In the genomic region with DNA sequence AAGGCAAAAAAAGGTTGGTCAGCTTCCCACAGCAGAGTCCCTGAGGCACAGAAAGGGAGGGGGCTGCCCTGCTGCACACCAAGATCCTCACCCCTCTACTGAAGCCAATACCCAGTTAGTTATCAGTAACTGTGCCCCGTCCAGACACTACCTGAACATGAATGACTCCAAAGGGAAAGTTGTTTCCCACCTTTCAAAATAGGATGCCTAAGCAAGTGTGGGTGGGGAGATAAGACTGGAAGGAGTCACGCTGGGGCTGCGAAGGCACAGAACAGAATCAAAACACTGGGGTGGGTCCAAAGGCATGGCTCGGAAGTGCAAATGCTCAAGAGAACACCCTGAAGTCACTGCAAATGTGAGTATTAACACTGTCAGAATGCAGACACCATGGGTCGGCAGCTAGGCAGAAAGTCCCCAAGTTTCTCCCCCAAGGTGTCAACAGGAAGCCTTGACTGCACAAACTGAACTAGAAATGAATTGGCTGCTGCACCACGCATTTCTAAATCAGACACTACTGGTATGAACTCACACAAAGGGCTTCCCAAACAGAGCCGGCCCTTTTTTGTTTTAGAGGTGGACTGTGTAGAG, we compare ENCODE assay signal across 14 mouse cellular contexts. TPM values are rescaled to one million over a fixed set of nuclear protein-coding genes. Genes with fewer than 3 reads are reported as not detected.
DNase-seq lines count a peak whose midpoint lies in the region; ATAC-seq and TF ChIP-seq lines count a peak whose summit lies in the region.
"Had no signal": no experiment of that assay in that cellular context is flagged by ENCODE, and none has a peak within 500 bp of the region (broad histone marks: within the 10 kb centered on the region; RNA-seq: fewer than 3 reads in every experiment).

No protein-coding gene starts in this region.

- H3K27ac ChIP-seq in hindbrain, embryonic 12.5 days: no peak overlapping the region
- no peak overlapping the region for H3K27ac ChIP-seq in hindbrain, embryonic 13.5 days
- H3K27ac ChIP-seq in MEL (ENCODE audit: control insufficient read depth, low read depth, low read length): peak overlapping the region; percentile 83
- no peak overlapping the region for H3K27ac ChIP-seq in intestine, embryonic 16.5 days (ENCODE audit: low read length)
- H3K27ac ChIP-seq: hindbrain, postnatal 0 days; layer of hippocampus, adult 2 months had no signal

- no peak for TF ChIP-seq POLR2A in MEL (IDR thresholded peaks at IDR 0.05; ENCODE audit: control insufficient read depth in 1 of 2, insufficient read depth in 1 of 2, low read depth in 1 of 2, low read length in 2 of 2, poor library complexity in 1 of 2)

- no peak for TF ChIP-seq CTCF in MEL (IDR thresholded peaks at IDR 0.05 in 2 of 3, conservative IDR thresholded peaks at IDR 0.05 in 1 of 3; ENCODE audit: control insufficient read depth in 1 of 3, insufficient read depth in 1 of 3, low read depth in 2 of 3, low read length in 3 of 3, poor library complexity in 1 of 3, severe bottlenecking in 1 of 3)

- peak; percentile 78 for DNase-seq in MEL (ENCODE audit: low read depth, low spot score)
- no peak for DNase-seq in urinary bladder, adult 2 months (ENCODE audit: low spot score)
- no peak for DNase-seq in frontal cortex, postnatal 14 days (ENCODE audit: low spot score in 2 of 2)
- no peak for DNase-seq in urinary bladder, postnatal 14 days (ENCODE audit: low spot score)
- DNase-seq: cerebellum, postnatal 10 days; left cerebral cortex, postnatal 4 days; midbrain, embryonic 14.5 days; thymus, adult 18-20 months had no signal

- no peak overlapping the region for H3K4me3 ChIP-seq in hindbrain, embryonic 12.5 days
- H3K4me3 ChIP-seq in hindbrain, embryonic 13.5 days: no peak overlapping the region
- H3K4me3 ChIP-seq in MEL (ENCODE audit: control insufficient read depth in 1 of 2, insufficient read depth in 1 of 2, low read depth in 2 of 2, low read length in 2 of 2): peak overlapping the region; percentile 27 to 42
- H3K4me3 ChIP-seq in intestine, embryonic 16.5 days (ENCODE audit: low read length): no peak overlapping the region
- H3K4me3 ChIP-seq: layer of hippocampus, adult 2 months had no signal

- H3K4me1 ChIP-seq in hindbrain, embryonic 12.5 days: 0 out of 2 replicates have a peak, but pooled peaks cover 3% of the 10 kb centered on the region
- H3K4me1 ChIP-seq in hindbrain, embryonic 13.5 days (replicated peaks): no peaks in the 10 kb centered on the region; the same call in 1 of the 2 replicates
- H3K4me1 ChIP-seq in MEL (ENCODE audit: control insufficient read depth in 1 of 2, insufficient read depth in 2 of 2, low read length in 2 of 2): peaks cover 10 to 25% of the 10 kb centered on the region in 2 experiments
- H3K4me1 ChIP-seq in intestine, embryonic 16.5 days (ENCODE audit: control insufficient read depth, insufficient read depth, low read length): no peaks in the 10 kb centered on the region

- no peaks in the 10 kb centered on the region for H3K36me3 ChIP-seq in hindbrain, embryonic 12.5 days
- no peaks in the 10 kb centered on the region for H3K36me3 ChIP-seq in hindbrain, embryonic 13.5 days
- peaks cover 0 to 12% of the 10 kb centered on the region in 2 experiments; a peak in 2 of 4 replicates for H3K36me3 ChIP-seq in MEL (ENCODE audit: control insufficient read depth in 1 of 2, insufficient read depth in 2 of 2, low read length in 2 of 2)
- H3K36me3 ChIP-seq in intestine, embryonic 16.5 days (ENCODE audit: control insufficient read depth, insufficient read depth, low read length): no peaks in the 10 kb centered on the region

- TF ChIP-seq EP300 in MEL (IDR thresholded peaks at IDR 0.05; ENCODE audit: low read depth in 1 of 2, low read length in 2 of 2): peak; percentile 73 to 74

- peaks cover 23% of the 10 kb centered on the region for H3K27me3 ChIP-seq in hindbrain, embryonic 12.5 days
- peaks cover 28% of the 10 kb centered on the region for H3K27me3 ChIP-seq in hindbrain, embryonic 13.5 days
- H3K27me3 ChIP-seq in MEL (ENCODE audit: control insufficient read depth in 1 of 2, insufficient read depth in 2 of 2, low read length in 2 of 2): no peaks in the 10 kb centered on the region
- H3K27me3 ChIP-seq in intestine, embryonic 16.5 days (replicated peaks; ENCODE audit: control insufficient read depth, insufficient read depth, low read length): peaks cover 10% of the 10 kb centered on the region

- H3K4me2 ChIP-seq in hindbrain, embryonic 12.5 days (replicated peaks): no peak overlapping the region
- no peak overlapping the region for H3K4me2 ChIP-seq in hindbrain, embryonic 13.5 days
- H3K4me2 ChIP-seq in intestine, embryonic 16.5 days (ENCODE audit: low read depth, low read length): no peak overlapping the region

- no peak for TF ChIP-seq RAD21 in MEL (IDR thresholded peaks at IDR 0.05; ENCODE audit: low read depth, low read length)

- H3K79me2 ChIP-seq in MEL (ENCODE audit: control insufficient read depth, insufficient read depth, low read length, poor library complexity): no peaks in the 10 kb centered on the region

- H3K9me3 ChIP-seq in hindbrain, embryonic 12.5 days (replicated peaks): no peaks in the 10 kb centered on the region
- no peaks in the 10 kb centered on the region for H3K9me3 ChIP-seq in hindbrain, embryonic 13.5 days
- H3K9me3 ChIP-seq in MEL (replicated peaks; ENCODE audit: insufficient read depth, low read length): no peaks in the 10 kb centered on the region
- H3K9me3 ChIP-seq in intestine, embryonic 16.5 days (ENCODE audit: control insufficient read depth, low read length): no peaks in the 10 kb centered on the region

- ATAC-seq in hindbrain, embryonic 12.5 days (ENCODE audit: low FRiP score): 0 out of 2 replicates have a peak, but pooled peaks have one; percentile 20
- ATAC-seq in hindbrain, embryonic 13.5 days (ENCODE audit: low FRiP score): no peak
- peak; percentile 76 for ATAC-seq in intestine, embryonic 16.5 days
- 0 out of 2 replicates have a peak, but pooled peaks have one; percentile 4 for ATAC-seq in neutrophil, adult 5-6 weeks (ENCODE audit: extremely low read depth, insufficient number of reproducible peaks, low FRiP score, poor library complexity, severe bottlenecking)
- ATAC-seq: hindbrain, postnatal 0 days had no signal

- H3K9ac ChIP-seq in hindbrain, embryonic 12.5 days: no peak overlapping the region
- H3K9ac ChIP-seq in hindbrain, embryonic 13.5 days: no peak overlapping the region
- peak overlapping the region; percentile 29 for H3K9ac ChIP-seq in MEL (ENCODE audit: control insufficient read depth, low read depth, low read length, poor library complexity, severe bottlenecking)
- no peak overlapping the region for H3K9ac ChIP-seq in intestine, embryonic 16.5 days (ENCODE audit: low read depth, low read length)

- WGBS in hindbrain, embryonic 12.5 days: 74% methylated on average over 7 of the region's 7 CpGs
- 72% methylated on average over 7 of the region's 7 CpGs for WGBS in hindbrain, embryonic 13.5 days
- WGBS in intestine, embryonic 16.5 days: 55% methylated on average over 7 of the region's 7 CpGs

TF ChIP-seq in MEL, 35 proteins besides CTCF, POLR2A, EP300 and RAD21 (continues in another document):
- TF ChIP-seq ELF1 (IDR thresholded peaks at IDR 0.05; ENCODE audit: low read depth, low read length) (no peak), ZKSCAN1 (IDR thresholded peaks at IDR 0.05; ENCODE audit: low read depth, low read length) (no peak), JUND (IDR thresholded peaks at IDR 0.05; ENCODE audit: low read depth, low read length) (no peak), GABPA (IDR thresholded peaks at IDR 0.05; ENCODE audit: low read depth, low read length) (no peak), NRF1 (IDR thresholded peaks at IDR 0.05; ENCODE audit: insufficient read depth, low read depth, low read length, poor library complexity, severe bottlenecking) (no peak), ZC3H11A (IDR thresholded peaks at IDR 0.05; ENCODE audit: low read depth, low read length) (0 out of 2 replicates have a peak, but pooled peaks have one; percentile 1), E2F4 (IDR thresholded peaks at IDR 0.05; ENCODE audit: borderline replicate concordance, low read depth, low read length) (no peak), ETS1 (IDR thresholded peaks at IDR 0.05; ENCODE audit: low read depth, low read length) (peak; percentile 64; the same call in 1 of the 2 replicates), MAFK (IDR thresholded peaks at IDR 0.05; ENCODE audit: borderline replicate concordance, low read depth, low read length) (no peak), MAZ (IDR thresholded peaks at IDR 0.05; ENCODE audit: low read depth, low read length) (0 out of 2 replicates have a peak, but pooled peaks have one; percentile 46), GATA1 (IDR thresholded peaks at IDR 0.05; ENCODE audit: low read depth, low read length) (peak; percentile 78), CHD2 (IDR thresholded peaks at IDR 0.05; ENCODE audit: low read length) (no peak), NELFE (IDR thresholded peaks at IDR 0.05; ENCODE audit: low read depth, low read length) (no peak), TAL1 (IDR thresholded peaks at IDR 0.05; ENCODE audit: low read length) (peak; percentile 85), TBP (IDR thresholded peaks at IDR 0.05; ENCODE audit: low read depth, low read length) (no peak), ZNF384 (IDR thresholded peaks at IDR 0.05; ENCODE audit: low read depth, low read length) (0 out of 2 replicates have a peak, but pooled peaks have one; percentile 6), MYB (IDR thresholded peaks at IDR 0.05; ENCODE audit: low read depth, low read length) (0 out of 2 replicates have a peak, but pooled peaks have one; percentile 7), UBTF (IDR thresholded peaks at IDR 0.05; ENCODE audit: borderline replicate concordance, insufficient read depth, low read depth, low read length) (no peak), HCFC1 (IDR thresholded peaks at IDR 0.05; ENCODE audit: low read depth, low read length) (no peak), BHLHE40 (IDR thresholded peaks at IDR 0.05; ENCODE audit: borderline replicate concordance, low read depth, low read length) (peak; percentile 70; the same call in 1 of the 2 replicates), USF2 (IDR thresholded peaks at IDR 0.05; ENCODE audit: borderline replicate concordance in 1 of 2, insufficient read depth in 1 of 2, low read depth in 1 of 2, low read length in 2 of 2) (no peak), POLR2AphosphoS2 (IDR thresholded peaks at IDR 0.05; ENCODE audit: low read length) (no peak)

RNA-seq across cellular contexts. Expression of a gene that starts 6.7 kb away (rescaled TPM):
- polyA plus RNA-seq in hindbrain, embryonic 12.5 days (2016; fragmentation: Nextera tagmentation; extraction: Ambion mirVana): 7.2 and 8.6 TPM in 2 replicates
- 3.6 and 4.3 TPM in 2 replicates for polyA plus RNA-seq in hindbrain, embryonic 13.5 days (2015; fragmentation: Nextera tagmentation; extraction: Ambion mirVana)
- total RNA-seq in MEL (2012; rRNA removed): 2.0 and 3.5 TPM in 2 replicates
- polyA plus RNA-seq in MEL (2012; ENCODE audit: insufficient read depth in 1 of 2, insufficient read length in 2 of 2, low read depth in 1 of 2, low replicate concordance in 2 of 2, missing spikeins in 1 of 2): 1 to 10 TPM in 1 of 2 experiments, not detected in 1; 3.6 TPM
- 8.9 and 9.9 TPM in 2 replicates for polyA plus RNA-seq in intestine, embryonic 16.5 days (2015; fragmentation: Nextera tagmentation; extraction: Ambion mirVana)
- total RNA-seq in neutrophil, adult 5-6 weeks (2017): 107 and 110 TPM in 2 replicates
- polyA plus RNA-seq in urinary bladder, adult 2 months (2012; rRNA removed): 1.7 and 1.9 TPM in 2 replicates

Comparison
In these comparisons a context has a peak if more than half of its experiments do, and no peak if none do; other contexts are left out.
1. H3K4me3 ChIP-seq: peak in MEL (2 of 2); none in hindbrain, embryonic 12.5 days (single experiment), hindbrain, embryonic 13.5 days (single experiment) and intestine, embryonic 16.5 days (single experiment).